Mouse (Mus musculus) mouse embryonic stem cell (cell line): ENCODE measurements around the gene Methig1.

ENCODE experiments used
- in situ Hi-C, 2 experiments: fragments of 300-500 bp; cut with MboI; formaldehyde crosslinking; loops; 1 replicate in 1 of 2; 3 replicates in 1 of 2; pipeline ENCODE4 v1.14.3; 2019 to 2020; ENCODE audit warnings: low sequenced_read_pairs in 2 of 2, low pct_unique_long_range_greater_than_20kb in 1 of 2, mixed read lengths in 1 of 2; ENCODE audit not compliant: unreplicated experiment in 1 of 2

Methig1 gene

GRCm38 (mm10) chr15:100352711-100353250, at the start of gene Methig1, which contains the start of gene Mettl7a2:
TSS of gene Methig1 (plus strand) at chr15:100353149.
TSS of gene Mettl7a2 (plus strand) at chr15:100353200.
- in situ Hi-C loops = no loop called here

GRCm38 (mm10) chr15:100303428-100304018, 49.4 kb upstream of the Methig1 start:
- in situ Hi-C loops = loop anchor here (10.0 to 25.0 kb wide), 2 partner anchors 59 to 266 kb away; partner anchors contain the start of gene Dip2b (in 1 of the 2)

GRCm38 (mm10) chr15:100304019-100304991, 48.6 kb upstream of the Methig1 start, which contains the start of gene Mettl7a1:
TSS of gene Mettl7a1 (plus strand) at chr15:100304140.
- in situ Hi-C loops = loop anchor here (10.0 to 25.0 kb wide), 2 partner anchors 60 to 267 kb away; partner anchors contain the start of gene Dip2b (in 1 of the 2)

- in situ Hi-C loops = loop anchor here (10.0 to 25.0 kb wide), 2 partner anchors 61 to 269 kb away; partner anchors contain the start of gene Dip2b (in 1 of the 2)
Measured at GRCm38 (mm10) chr15:100306201-100306600, 46.7 kb upstream of the Methig1 start.

GRCm38 (mm10) chr15:100307438-100308096, 45.4 kb upstream of the Methig1 start:
- in situ Hi-C loops = loop anchor here (10.0 to 25.0 kb wide), 2 partner anchors 63 to 270 kb away; partner anchors contain the start of gene Dip2b (in 1 of the 2)

GRCm38 (mm10) chr15:100312346-100312745, 40.6 kb upstream of the Methig1 start:
- in situ Hi-C loops = loop anchor here (5.0 to 25.0 kb wide), 2 partner anchors 45 to 275 kb away; partner anchors contain the start of gene Dip2b (in 1 of the 2)

- in situ Hi-C loops = loop anchor here (5.0 to 25.0 kb wide), 2 partner anchors 43 to 277 kb away; partner anchors contain the start of gene Dip2b (in 1 of the 2)
Measured at GRCm38 (mm10) chr15:100314448-100315145, 38.4 kb upstream of the Methig1 start.

GRCm38 (mm10) chr15:100318014-100318671, 34.8 kb upstream of the Methig1 start:
- in situ Hi-C loops = loop anchor here in 1 of 2 experiments (25.0 kb wide), 1 partner anchor 281 kb away; the partner anchor contains the start of gene Dip2b

GRCm38 (mm10) chr15:100319884-100320283, 33.1 kb upstream of the Methig1 start:
- in situ Hi-C loops = loop anchor here in 1 of 2 experiments (25.0 kb wide), 1 partner anchor 283 kb away; the partner anchor contains the start of gene Dip2b

- in situ Hi-C loops = loop anchor here in 1 of 2 experiments (25.0 kb wide), 1 partner anchor 283 kb away; the partner anchor contains the start of gene Dip2b
Measured at GRCm38 (mm10) chr15:100320295-100320905, 32.5 kb upstream of the Methig1 start.

- in situ Hi-C loops = loop anchor here in 1 of 2 experiments (25.0 kb wide), 1 partner anchor 284 kb away; the partner anchor contains the start of gene Dip2b
Measured at GRCm38 (mm10) chr15:100321134-100321533, 31.8 kb upstream of the Methig1 start.

- in situ Hi-C loops = loop anchor here in 1 of 2 experiments (25.0 kb wide), 1 partner anchor 287 kb away; the partner anchor contains the start of gene Dip2b
Measured at GRCm38 (mm10) chr15:100324021-100324591, 28.8 kb upstream of the Methig1 start.

GRCm38 (mm10) chr15:100325235-100325634, 27.7 kb upstream of the Methig1 start:
- in situ Hi-C loops = loop anchor here in 1 of 2 experiments (5.0 kb wide), 1 partner anchor 288 kb away; the partner anchor contains the start of gene Dip2b

GRCm38 (mm10) chr15:100328089-100328488, 24.9 kb upstream of the Methig1 start:
- in situ Hi-C loops = loop anchor here in 1 of 2 experiments (5.0 kb wide), 1 partner anchor 291 kb away; the partner anchor contains the start of gene Dip2b

GRCm38 (mm10) chr15:100329336-100329735, 23.6 kb upstream of the Methig1 start:
- in situ Hi-C loops = loop anchor here in 1 of 2 experiments (5.0 kb wide), 1 partner anchor 292 kb away; the partner anchor contains the start of gene Dip2b
